Mouse (Mus musculus): Measurements from ENCODE around the gene Tenm2. TPM values are rescaled to one million over a fixed set of nuclear protein-coding genes. Genes with fewer than 3 reads are reported as not detected.

Tenm2 gene
- polyA plus RNA-seq, 1 experiment from 2014 or later = 0.80 TPM

- WGBS = 72% methylated on average over 1 of the region's 1 CpGs
- Histone ChIP-seq H3K9me3 (replicated peaks; ENCODE audit: low read length) (no peaks in the 10 kb centered on the region), H3K4me1 (replicated peaks; ENCODE audit: insufficient read depth, low read length) (no peaks in the 10 kb centered on the region), H3K4me2 (ENCODE audit: low read length) (no peak overlapping the region), H3K27me3 (ENCODE audit: insufficient read depth, low read length) (no peaks in the 10 kb centered on the region), H3K9ac (ENCODE audit: low read depth, low read length) (no peak overlapping the region), H3K4me3 (replicated peaks; ENCODE audit: low read depth, low read length) (no peak overlapping the region), H3K36me3 (ENCODE audit: insufficient read depth, low read length) (no peaks in the 10 kb centered on the region), H3K27ac (no peak overlapping the region)
- ATAC-seq (replicated peaks; ENCODE audit: low FRiP score, low read depth) = no peak
- no peak for DNase-seq (ENCODE audit: low spot score)
- TF ChIP-seq CTCF (IDR thresholded peaks at IDR 0.05; ENCODE audit: low read depth) = no peak
These were observed 885.5 kb downstream of the Tenm2 start for GRCm38 (mm10) chr11:36350264-36350663.

- Histone ChIP-seq H3K9me3 (replicated peaks; ENCODE audit: low read length) (no peaks in the 10 kb centered on the region), H3K36me3 (ENCODE audit: insufficient read depth, low read length) (no peaks in the 10 kb centered on the region), H3K4me2 (ENCODE audit: low read length) (no peak overlapping the region), H3K4me1 (replicated peaks; ENCODE audit: insufficient read depth, low read length) (no peaks in the 10 kb centered on the region), H3K9ac (ENCODE audit: low read depth, low read length) (no peak overlapping the region), H3K4me3 (replicated peaks; ENCODE audit: low read depth, low read length) (no peak overlapping the region), H3K27me3 (ENCODE audit: insufficient read depth, low read length) (no peaks in the 10 kb centered on the region), H3K27ac (no peak overlapping the region)
- no peak for TF ChIP-seq CTCF (IDR thresholded peaks at IDR 0.05; ENCODE audit: low read depth)
- DNase-seq (ENCODE audit: low spot score) = no peak
- 48% methylated on average over 2 of the region's 2 CpGs for WGBS
- no peak for ATAC-seq (replicated peaks; ENCODE audit: low FRiP score, low read depth)
These were observed 885.9 kb downstream of the Tenm2 start for GRCm38 (mm10) chr11:36349856-36350255.

GRCm38 (mm10) chr11:36341799-36342198, 894.0 kb downstream of the Tenm2 start:
- Histone ChIP-seq H3K4me2 (ENCODE audit: low read length) (no peak overlapping the region), H3K9ac (ENCODE audit: low read depth, low read length) (no peak overlapping the region), H3K4me1 (replicated peaks; ENCODE audit: insufficient read depth, low read length) (no peaks in the 10 kb centered on the region), H3K27me3 (ENCODE audit: insufficient read depth, low read length) (no peaks in the 10 kb centered on the region), H3K4me3 (replicated peaks; ENCODE audit: low read depth, low read length) (no peak overlapping the region), H3K9me3 (replicated peaks; ENCODE audit: low read length) (no peaks in the 10 kb centered on the region), H3K36me3 (ENCODE audit: insufficient read depth, low read length) (no peaks in the 10 kb centered on the region), H3K27ac (no peak overlapping the region)
- TF ChIP-seq CTCF (IDR thresholded peaks at IDR 0.05; ENCODE audit: low read depth) = no peak
- ATAC-seq (replicated peaks; ENCODE audit: low FRiP score, low read depth) (no peak), DNase-seq (ENCODE audit: low spot score) (no peak)
- 91% methylated on average over 3 of the region's 3 CpGs for WGBS

- no peak for ATAC-seq (replicated peaks; ENCODE audit: low FRiP score, low read depth)
- Histone ChIP-seq H3K27ac (no peak overlapping the region), H3K9me3 (replicated peaks; ENCODE audit: low read length) (no peaks in the 10 kb centered on the region), H3K36me3 (ENCODE audit: insufficient read depth, low read length) (no peaks in the 10 kb centered on the region), H3K9ac (ENCODE audit: low read depth, low read length) (no peak overlapping the region), H3K4me1 (replicated peaks; ENCODE audit: insufficient read depth, low read length) (no peaks in the 10 kb centered on the region), H3K27me3 (ENCODE audit: insufficient read depth, low read length) (no peaks in the 10 kb centered on the region), H3K4me3 (replicated peaks; ENCODE audit: low read depth, low read length) (no peak overlapping the region), H3K4me2 (ENCODE audit: low read length) (no peak overlapping the region)
- WGBS = 88% methylated on average over 4 of the region's 4 CpGs
- DNase-seq (ENCODE audit: low spot score) = no peak
- TF ChIP-seq CTCF (IDR thresholded peaks at IDR 0.05; ENCODE audit: low read depth) = no peak
These were observed 897.3 kb downstream of the Tenm2 start for GRCm38 (mm10) chr11:36338424-36338823.

- no peak overlapping the region for H3K9ac ChIP-seq (ENCODE audit: low read depth, low read length)
- H3K36me3 ChIP-seq (ENCODE audit: insufficient read depth, low read length) = no peaks in the 10 kb centered on the region
- ATAC-seq (replicated peaks; ENCODE audit: low FRiP score, low read depth) (no peak), DNase-seq (ENCODE audit: low spot score) (no peak)
- H3K9me3 ChIP-seq (replicated peaks; ENCODE audit: low read length) = no peaks in the 10 kb centered on the region
- TF ChIP-seq CTCF (IDR thresholded peaks at IDR 0.05; ENCODE audit: low read depth) = no peak
- H3K4me1 ChIP-seq (replicated peaks; ENCODE audit: insufficient read depth, low read length) = no peaks in the 10 kb centered on the region
- no peak overlapping the region for H3K4me2 ChIP-seq (ENCODE audit: low read length)
- no peak overlapping the region for H3K27ac ChIP-seq
- 92% methylated on average over 6 of the region's 6 CpGs for WGBS
- no peak overlapping the region for H3K4me3 ChIP-seq (replicated peaks; ENCODE audit: low read depth, low read length)
- no peaks in the 10 kb centered on the region for H3K27me3 ChIP-seq (ENCODE audit: insufficient read depth, low read length)
These were observed 898.7 kb downstream of the Tenm2 start for GRCm38 (mm10) chr11:36337063-36337462.

- Histone ChIP-seq H3K4me3 (replicated peaks; ENCODE audit: low read depth, low read length) (no peak overlapping the region), H3K9ac (ENCODE audit: low read depth, low read length) (no peak overlapping the region), H3K27ac (no peak overlapping the region), H3K4me2 (ENCODE audit: low read length) (no peak overlapping the region), H3K36me3 (ENCODE audit: insufficient read depth, low read length) (no peaks in the 10 kb centered on the region), H3K9me3 (replicated peaks; ENCODE audit: low read length) (no peaks in the 10 kb centered on the region), H3K4me1 (replicated peaks; ENCODE audit: insufficient read depth, low read length) (no peaks in the 10 kb centered on the region), H3K27me3 (ENCODE audit: insufficient read depth, low read length) (no peaks in the 10 kb centered on the region)
- WGBS = 61% methylated on average over 5 of the region's 5 CpGs
- ATAC-seq (replicated peaks; ENCODE audit: low FRiP score, low read depth) (no peak), DNase-seq (ENCODE audit: low spot score) (no peak)
- no peak for TF ChIP-seq CTCF (IDR thresholded peaks at IDR 0.05; ENCODE audit: low read depth)
These were observed 900.6 kb downstream of the Tenm2 start for GRCm38 (mm10) chr11:36335147-36335546.

GRCm38 (mm10) chr11:36334100-36334735, 901.5 kb downstream of the Tenm2 start:
- Histone ChIP-seq H3K36me3 (ENCODE audit: insufficient read depth, low read length) (no peaks in the 10 kb centered on the region), H3K9ac (ENCODE audit: low read depth, low read length) (no peak overlapping the region), H3K27ac (no peak overlapping the region), H3K9me3 (replicated peaks; ENCODE audit: low read length) (no peaks in the 10 kb centered on the region), H3K4me1 (replicated peaks; ENCODE audit: insufficient read depth, low read length) (no peaks in the 10 kb centered on the region), H3K4me2 (ENCODE audit: low read length) (peak overlapping the region; percentile 5; the same call in 1 of the 2 replicates), H3K4me3 (replicated peaks; ENCODE audit: low read depth, low read length) (no peak overlapping the region), H3K27me3 (ENCODE audit: insufficient read depth, low read length) (no peaks in the 10 kb centered on the region)
- no peak for TF ChIP-seq CTCF (IDR thresholded peaks at IDR 0.05; ENCODE audit: low read depth)
- WGBS = 2% methylated on average over 7 of the region's 7 CpGs
- peak; percentile 28 for DNase-seq (ENCODE audit: low spot score)
- ATAC-seq (replicated peaks; ENCODE audit: low FRiP score, low read depth) = no peak

Measured in kidney, postnatal 0 days (tissue).